Mouse (Mus musculus) liver, embryonic 14.5 days (tissue): ENCODE data around the gene Gjc1. TPM values are rescaled to one million over a fixed set of nuclear protein-coding genes. Genes with fewer than 3 reads are reported as not detected.

Experiments used
- ATAC-seq: fragments of 200-750 bp; cut with Nextera tagmentation; 2 replicates; pipeline ENCODE4 v1.8.0; 2017; ENCODE audit warnings: moderate number of reproducible peaks, mild to moderate bottlenecking, moderate library complexity; ENCODE audit not compliant: insufficient read depth
- DNase-seq, 3 experiments: peaks; one replicate each; pipeline ENCODE4 v3.0.0-alpha.2; 2012 to 2013; ENCODE audit warnings: low read depth in 3 of 3, low spot score in 3 of 3
- H3K27ac ChIP-seq: fragments of 300-500 bp; sonication (generic); 2 replicates; pipeline ENCODE4 v1.5.1; 2014; ENCODE audit warnings: moderate library complexity, mild to moderate bottlenecking, control low read depth, inconsistent platforms
- H3K27me3 ChIP-seq: fragments of 300-500 bp; sonication (generic); 2 replicates; pipeline ENCODE4 v1.6.1; 2014; ENCODE audit warnings: mild to moderate bottlenecking, low read length, moderate library complexity; ENCODE audit not compliant: control insufficient read depth, insufficient read depth
- H3K36me3 ChIP-seq: fragments of 300-500 bp; sonication (generic); replicated peaks from 2 replicates; pipeline ENCODE4 v1.6.1; 2014; ENCODE audit warnings: low read depth; ENCODE audit not compliant: control insufficient read depth, insufficient read depth
- H3K4me1 ChIP-seq, 2 experiments: fragments of 200-500 bp in 1 of 2; fragments of 300-500 bp in 1 of 2; sonication (generic) in 1 of 2; replicated peaks; 2 replicates each; pipeline ENCODE4 v1.6.1; 2012 to 2014; ENCODE audit warnings: antibody characterized with exemption in 1 of 2, inconsistent platforms in 1 of 2, low read length in 1 of 2; ENCODE audit not compliant: control insufficient read depth in 2 of 2, insufficient read depth in 2 of 2
- H3K4me2 ChIP-seq: fragments of 300-500 bp; sonication (generic); 2 replicates; pipeline ENCODE4 v1.6.1; 2014; ENCODE audit warnings: low read depth, mild to moderate bottlenecking, control low read depth, moderate library complexity
- H3K4me3 ChIP-seq, 2 experiments: fragments of 200-500 bp in 1 of 2; fragments of 300-500 bp in 1 of 2; sonication (generic) in 1 of 2; 2 replicates each; pipeline ENCODE4 v1.5.1; 2012 to 2014; ENCODE audit warnings: low read depth in 2 of 2, low read length in 2 of 2, mild to moderate bottlenecking in 2 of 2, control low read depth in 1 of 2, inconsistent platforms in 1 of 2, moderate library complexity in 1 of 2; ENCODE audit not compliant: insufficient read depth in 1 of 2
- H3K9ac ChIP-seq: fragments of 300-500 bp; sonication (generic); replicated peaks from 2 replicates; pipeline ENCODE4 v1.6.1; 2014; ENCODE audit warnings: mild to moderate bottlenecking, control low read depth, moderate library complexity
- H3K9me3 ChIP-seq: fragments of 300-500 bp; sonication (generic); 2 replicates; pipeline ENCODE4 v1.6.1; 2016; ENCODE audit warnings: low read length, mixed read lengths; ENCODE audit not compliant: control insufficient read depth
- CTCF ChIP-seq: IDR thresholded peaks from 2 replicates; pipeline ENCODE4 v1.5.1; 2016; ENCODE audit warnings: antibody characterized with exemption, low read depth, control low read depth
- EP300 ChIP-seq: IDR thresholded peaks from 2 replicates; pipeline ENCODE4 v1.6.1; 2016; ENCODE audit warnings: antibody characterized with exemption, low read depth
- WGBS: fragments of 180-500 bp; shearing (Covaris S2); extraction: QIAGEN DNeasy Blood & Tissue Kit; methylation state at CpG from one replicate; pipeline ENCODE4 v1.1.7; 2014; ENCODE audit not compliant: insufficient replicate concordance; 5-methylcytosine and 5-hydroxymethylcytosine counted together
- polyA plus RNA-seq, 2 experiments: library from polyadenylated mRNA; depleted of rRNA in 1 of 2; stranded (reverse) in 1 of 2; unstranded in 1 of 2; fragments of >200 nt; fragmentation: Nextera tagmentation in 1 of 2; extraction: Ambion mirVana in 1 of 2; gene quantifications; 2 replicates each; pipeline versions ENCODE4 v1.2.1 to v1.2.3; 2012 to 2014

Gjc1 gene
- polyA plus RNA-seq, 2 experiments, result 1.1 to 1.7 TPM

GRCm38 (mm10) chr11:102753591-102754324, 65.7 kb downstream of the Gjc1 start:
- Histone ChIP-seq H3K27ac (no peak overlapping the region), H3K4me3 (no peak overlapping the region), H3K9ac (no peak overlapping the region), H3K9me3 (no peaks in the 10 kb centered on the region), H3K4me1 (0 out of 4 replicates have a peak, but pooled peaks cover 0 to 2% of the 10 kb centered on the region in 2 experiments), H3K36me3 (no peaks in the 10 kb centered on the region), H3K4me2 (no peak overlapping the region), H3K27me3 (no peaks in the 10 kb centered on the region)
- WGBS, result 30% methylated on average over 18 of the region's 18 CpGs
- DNase-seq, result no peak
- ATAC-seq, result no peak
- TF ChIP-seq EP300, result no peak
- no peak for TF ChIP-seq CTCF

GRCm38 (mm10) chr11:102752896-102753590, 66.5 kb downstream of the Gjc1 start:
- Histone ChIP-seq H3K9me3 (no peaks in the 10 kb centered on the region), H3K4me3 (no peak overlapping the region), H3K36me3 (no peaks in the 10 kb centered on the region), H3K9ac (no peak overlapping the region), H3K27ac (no peak overlapping the region), H3K4me2 (no peak overlapping the region), H3K4me1 (0 out of 4 replicates have a peak, but pooled peaks cover 0 to 2% of the 10 kb centered on the region in 2 experiments), H3K27me3 (no peaks in the 10 kb centered on the region)
- DNase-seq (no peak), ATAC-seq (no peak)
- 49% methylated on average over 13 of the region's 13 CpGs for WGBS
- no peak for TF ChIP-seq EP300
- TF ChIP-seq CTCF, result no peak

- no peak overlapping the region for H3K9ac ChIP-seq
- H3K36me3 ChIP-seq, result no peaks in the 10 kb centered on the region
- ATAC-seq (no peak), DNase-seq (no peak)
- H3K27ac ChIP-seq, result no peak overlapping the region
- no peaks in the 10 kb centered on the region for H3K27me3 ChIP-seq
- no peak for TF ChIP-seq CTCF
- TF ChIP-seq EP300, result no peak
- whole genome bisulfite sequencing, result 65% methylated on average over 2 of the region's 2 CpGs
- H3K4me1 ChIP-seq, result 0 out of 4 replicates have a peak, but pooled peaks cover 0 to 2% of the 10 kb centered on the region in 2 experiments
- no peak overlapping the region for H3K4me2 ChIP-seq
- no peaks in the 10 kb centered on the region for H3K9me3 ChIP-seq
- no peak overlapping the region for H3K4me3 ChIP-seq
These were observed 69.8 kb downstream of the Gjc1 start for GRCm38 (mm10) chr11:102749712-102750111.

Other genes with a start within 250 kb of the Gjc1 start
- 0.08 and 0.17 TPM in 2 replicates for gene Gm11627, start 240.2 kb downstream of the Gjc1 start, polyA plus RNA-seq (2012; rRNA removed)
- not detected in 2 replicates for gene Gm11627, start 240.2 kb downstream of the Gjc1 start, polyA plus RNA-seq (2014; fragmentation: Nextera tagmentation; extraction: Ambion mirVana)
- 0.91 and 1.1 TPM in 2 replicates for gene Fzd2, start 215.3 kb downstream of the Gjc1 start, polyA plus RNA-seq (2012; rRNA removed)
- gene Fzd2, start 215.3 kb downstream of the Gjc1 start, polyA plus RNA-seq (2014; fragmentation: Nextera tagmentation; extraction: Ambion mirVana), result 0.28 and 0.47 TPM in 2 replicates
- gene Meioc, start 156.0 kb downstream of the Gjc1 start, polyA plus RNA-seq (2012; rRNA removed), result 0.01 and 0.02 TPM in 2 replicates
- 0.11 TPM in 1 of 2 replicates, not detected in the other for gene Meioc, start 156.0 kb downstream of the Gjc1 start, polyA plus RNA-seq (2014; fragmentation: Nextera tagmentation; extraction: Ambion mirVana)
- gene Ccdc43, start 121.9 kb downstream of the Gjc1 start, polyA plus RNA-seq (2012; rRNA removed), result 4.0 and 7.1 TPM in 2 replicates
- gene Ccdc43, start 121.9 kb downstream of the Gjc1 start, polyA plus RNA-seq (2014; fragmentation: Nextera tagmentation; extraction: Ambion mirVana), result 14.1 and 14.7 TPM in 2 replicates
- gene Adam11, start 58.3 kb downstream of the Gjc1 start, polyA plus RNA-seq (2012; rRNA removed), result 0.30 TPM in 2 replicates
- gene Adam11, start 58.3 kb downstream of the Gjc1 start, polyA plus RNA-seq (2014; fragmentation: Nextera tagmentation; extraction: Ambion mirVana), result 0.04 and 0.06 TPM in 2 replicates
- gene Higd1b, start 16.1 kb upstream of the Gjc1 start, polyA plus RNA-seq (2012; rRNA removed), result not detected in 2 replicates
- gene Higd1b, start 16.1 kb upstream of the Gjc1 start, polyA plus RNA-seq (2014; fragmentation: Nextera tagmentation; extraction: Ambion mirVana), result not detected in 2 replicates
- gene Eftud2, start 61.3 kb upstream of the Gjc1 start, polyA plus RNA-seq (2012; rRNA removed), result 51.1 and 51.8 TPM in 2 replicates
- gene Eftud2, start 61.3 kb upstream of the Gjc1 start, polyA plus RNA-seq (2014; fragmentation: Nextera tagmentation; extraction: Ambion mirVana), result 88.8 and 116 TPM in 2 replicates
- 0.29 and 0.59 TPM in 2 replicates for gene Ccdc103, start 61.5 kb upstream of the Gjc1 start, polyA plus RNA-seq (2012; rRNA removed)
- gene Ccdc103, start 61.5 kb upstream of the Gjc1 start, polyA plus RNA-seq (2014; fragmentation: Nextera tagmentation; extraction: Ambion mirVana), result 0.75 and 1.1 TPM in 2 replicates
- gene Fam187a, start 65.5 kb upstream of the Gjc1 start, polyA plus RNA-seq (2012; rRNA removed), result not detected in 2 replicates
- gene Fam187a, start 65.5 kb upstream of the Gjc1 start, polyA plus RNA-seq (2014; fragmentation: Nextera tagmentation; extraction: Ambion mirVana), result 0.06 TPM in 1 of 2 replicates, not detected in the other
- gene Gfap, start 81.2 kb upstream of the Gjc1 start, polyA plus RNA-seq (2012; rRNA removed), result 8.2 and 12.6 TPM in 2 replicates
- gene Gfap, start 81.2 kb upstream of the Gjc1 start, polyA plus RNA-seq (2014; fragmentation: Nextera tagmentation; extraction: Ambion mirVana), result 9.3 and 10.2 TPM in 2 replicates
- 19.7 and 21.9 TPM in 2 replicates for gene Kif18b, start 105.4 kb upstream of the Gjc1 start, polyA plus RNA-seq (2012; rRNA removed)
- gene Kif18b, start 105.4 kb upstream of the Gjc1 start, polyA plus RNA-seq (2014; fragmentation: Nextera tagmentation; extraction: Ambion mirVana), result 6.3 TPM in 2 replicates
- gene C1ql1, start 127.0 kb upstream of the Gjc1 start, polyA plus RNA-seq (2012; rRNA removed), result 0.17 and 0.21 TPM in 2 replicates
- gene C1ql1, start 127.0 kb upstream of the Gjc1 start, polyA plus RNA-seq (2014; fragmentation: Nextera tagmentation; extraction: Ambion mirVana), result 0.15 TPM in 1 of 2 replicates, not detected in the other
- 18.4 and 22.3 TPM in 2 replicates for gene Nmt1, start 208.5 kb upstream of the Gjc1 start, polyA plus RNA-seq (2012; rRNA removed)
- gene Nmt1, start 208.5 kb upstream of the Gjc1 start, polyA plus RNA-seq (2014; fragmentation: Nextera tagmentation; extraction: Ambion mirVana), result 44.3 and 51.2 TPM in 2 replicates
- gene Dcakd, start 208.6 kb upstream of the Gjc1 start, polyA plus RNA-seq (2012; rRNA removed), result 25.1 and 27.8 TPM in 2 replicates
- 25.7 and 30.6 TPM in 2 replicates for gene Dcakd, start 208.6 kb upstream of the Gjc1 start, polyA plus RNA-seq (2014; fragmentation: Nextera tagmentation; extraction: Ambion mirVana)